Mouse (Mus musculus): ENCODE results near the gene Cklf. TPM values are rescaled to one million over a fixed set of nuclear protein-coding genes. Genes with fewer than 3 reads are reported as not detected.
"Not testable (repeated sequence)": the region's sequence is repeated elsewhere in the genome, so short reads cannot be mapped to it uniquely, and the experiment has no call there.

The Cklf gene
- polyA plus RNA-seq, 1 experiment from 2014 or later = 65.1 TPM

- peaks cover 16% of the 10 kb centered on the region for H3K36me3 ChIP-seq
- no peak overlapping the region for H3K4me3 ChIP-seq
- no peaks in the 10 kb centered on the region for H3K27me3 ChIP-seq
- H3K9me3 ChIP-seq = no peaks in the 10 kb centered on the region
- no peak overlapping the region for H3K9ac ChIP-seq
- ATAC-seq (ENCODE audit: insufficient number of reproducible peaks, insufficient read depth, low FRiP score, low TSS enrichment, low read depth) = no peak
- no peaks in the 10 kb centered on the region for H3K4me1 ChIP-seq
- no peak overlapping the region for H3K27ac ChIP-seq
- H3K4me2 ChIP-seq = no peak overlapping the region
Measured at GRCm38 (mm10) chr8:104268368-104268767, 17.7 kb downstream of the Cklf start.

- no peak overlapping the region for H3K4me3 ChIP-seq
- 87% methylated on average over 6 of the region's 6 CpGs for WGBS
- H3K4me1 ChIP-seq = no peaks in the 10 kb centered on the region
Measured at GRCm38 (mm10) chr8:104268937-104269440, 18.3 kb downstream of the Cklf start.

GRCm38 (mm10) chr8:104293081-104293480 is 42.4 kb downstream of the Cklf start, which contains the start of gene Cmtm2a:
Gene Cmtm2a (minus strand): TSS chr8:104293181.
- H3K4me2 ChIP-seq; H3K4me1 ChIP-seq; H3K9me3 ChIP-seq; H3K9ac ChIP-seq; H3K27me3 ChIP-seq; ATAC-seq (ENCODE audit: insufficient number of reproducible peaks, insufficient read depth, low FRiP score, low TSS enrichment, low read depth); H3K27ac ChIP-seq; H3K36me3 ChIP-seq; H3K4me3 ChIP-seq: not testable (repeated sequence)
- 89% methylated on average over 12 of the region's 12 CpGs for WGBS

More at GRCm38 (mm10) chr8:104268937-104269440, 18.3 kb downstream of the Cklf start:
- Histone ChIP-seq H3K4me2 (no peak overlapping the region), H3K9ac (no peak overlapping the region), H3K36me3 (peaks cover 9% of the 10 kb centered on the region), H3K9me3 (no peaks in the 10 kb centered on the region), H3K27me3 (no peaks in the 10 kb centered on the region), H3K27ac (no peak overlapping the region)
- no peak for ATAC-seq (ENCODE audit: insufficient number of reproducible peaks, insufficient read depth, low FRiP score, low TSS enrichment, low read depth)

GRCm38 (mm10) chr8:104294396-104294795 is 43.7 kb downstream of the Cklf start:
- H3K27me3 ChIP-seq = no peaks in the 10 kb centered on the region
- ATAC-seq (ENCODE audit: insufficient number of reproducible peaks, insufficient read depth, low FRiP score, low TSS enrichment, low read depth) = no peak
- H3K4me1 ChIP-seq = no peaks in the 10 kb centered on the region
- no peak overlapping the region for H3K4me3 ChIP-seq
- no peaks in the 10 kb centered on the region for H3K36me3 ChIP-seq
- WGBS = 82% methylated on average over 1 of the region's 1 CpGs
- H3K9ac ChIP-seq = no peak overlapping the region
- H3K4me2 ChIP-seq = no peak overlapping the region
- H3K27ac ChIP-seq = no peak overlapping the region
- no peaks in the 10 kb centered on the region for H3K9me3 ChIP-seq

- not testable (repeated sequence) for H3K27me3 ChIP-seq; H3K4me1 ChIP-seq; H3K4me3 ChIP-seq; H3K36me3 ChIP-seq; ATAC-seq (ENCODE audit: insufficient number of reproducible peaks, insufficient read depth, low FRiP score, low TSS enrichment, low read depth); H3K27ac ChIP-seq; H3K4me2 ChIP-seq; H3K9me3 ChIP-seq; H3K9ac ChIP-seq
- 16% methylated on average over 3 of the region's 3 CpGs for WGBS
Measured at GRCm38 (mm10) chr8:104301577-104301976, 50.9 kb downstream of the Cklf start.

GRCm38 (mm10) chr8:104302536-104302935 is 51.9 kb downstream of the Cklf start:
- H3K27ac ChIP-seq; H3K36me3 ChIP-seq; H3K27me3 ChIP-seq; H3K4me1 ChIP-seq; H3K9me3 ChIP-seq; ATAC-seq (ENCODE audit: insufficient number of reproducible peaks, insufficient read depth, low FRiP score, low TSS enrichment, low read depth); H3K4me2 ChIP-seq; H3K4me3 ChIP-seq; H3K9ac ChIP-seq: not testable (repeated sequence)
- WGBS = 83% methylated on average over 4 of the region's 4 CpGs

- no peak for ATAC-seq (ENCODE audit: insufficient number of reproducible peaks, insufficient read depth, low FRiP score, low TSS enrichment, low read depth)
- 86% methylated on average over 11 of the region's 11 CpGs for WGBS
- Histone ChIP-seq H3K4me3 (no peak overlapping the region), H3K36me3 (no peaks in the 10 kb centered on the region), H3K27ac (no peak overlapping the region), H3K27me3 (no peaks in the 10 kb centered on the region), H3K9ac (no peak overlapping the region), H3K4me1 (no peaks in the 10 kb centered on the region), H3K4me2 (no peak overlapping the region), H3K9me3 (no peaks in the 10 kb centered on the region)
Measured at GRCm38 (mm10) chr8:104304962-104305361, 54.3 kb downstream of the Cklf start.

GRCm38 (mm10) chr8:104308341-104308740 is 57.7 kb downstream of the Cklf start:
- ATAC-seq (ENCODE audit: insufficient number of reproducible peaks, insufficient read depth, low FRiP score, low TSS enrichment, low read depth); H3K9ac ChIP-seq; H3K4me3 ChIP-seq; H3K9me3 ChIP-seq; H3K27me3 ChIP-seq; H3K4me2 ChIP-seq; H3K27ac ChIP-seq; H3K4me1 ChIP-seq; H3K36me3 ChIP-seq: not testable (repeated sequence)
- 58% methylated on average over 6 of the region's 6 CpGs for WGBS

- not testable (repeated sequence) for H3K9me3 ChIP-seq, H3K27me3 ChIP-seq, H3K27ac ChIP-seq, H3K4me1 ChIP-seq, H3K9ac ChIP-seq, H3K4me2 ChIP-seq, H3K36me3 ChIP-seq, H3K4me3 ChIP-seq
- WGBS = 90% methylated on average over 36 of the region's 36 CpGs
- 0 out of 2 replicates have a peak, but pooled peaks have one; percentile 26 for ATAC-seq (ENCODE audit: insufficient number of reproducible peaks, insufficient read depth, low FRiP score, low TSS enrichment, low read depth)
Measured at GRCm38 (mm10) chr8:104309441-104310155, 58.9 kb downstream of the Cklf start, which contains the start of the genes Gm45711 and Cmtm1. Gene Gm45711 (minus strand): TSS chr8:104310081. Gene Cmtm1 (minus strand): TSS chr8:104310145.

- not testable (repeated sequence) for H3K36me3 ChIP-seq; H3K27me3 ChIP-seq; H3K27ac ChIP-seq; H3K4me3 ChIP-seq; H3K4me1 ChIP-seq; H3K9ac ChIP-seq; H3K4me2 ChIP-seq; H3K9me3 ChIP-seq; ATAC-seq (ENCODE audit: insufficient number of reproducible peaks, insufficient read depth, low FRiP score, low TSS enrichment, low read depth)
- WGBS = 83% methylated on average over 3 of the region's 3 CpGs
Measured at GRCm38 (mm10) chr8:104312023-104312422, 61.4 kb downstream of the Cklf start.

GRCm38 (mm10) chr8:104313311-104313710 is 62.6 kb downstream of the Cklf start:
- no peak for ATAC-seq (ENCODE audit: insufficient number of reproducible peaks, insufficient read depth, low FRiP score, low TSS enrichment, low read depth)
- no peak overlapping the region for H3K4me3 ChIP-seq
- no peaks in the 10 kb centered on the region for H3K36me3 ChIP-seq
- no peak overlapping the region for H3K9ac ChIP-seq
- no peaks in the 10 kb centered on the region for H3K27me3 ChIP-seq
- H3K27ac ChIP-seq = no peak overlapping the region
- no peak overlapping the region for H3K4me2 ChIP-seq
- 66% methylated on average over 4 of the region's 4 CpGs for WGBS
- H3K4me1 ChIP-seq = no peaks in the 10 kb centered on the region
- H3K9me3 ChIP-seq = no peaks in the 10 kb centered on the region

Data from embryonic facial prominence, embryonic 13.5 days (tissue).